Mouse (Mus musculus): ENCODE measurements around the gene Tdp2.

DNA sequence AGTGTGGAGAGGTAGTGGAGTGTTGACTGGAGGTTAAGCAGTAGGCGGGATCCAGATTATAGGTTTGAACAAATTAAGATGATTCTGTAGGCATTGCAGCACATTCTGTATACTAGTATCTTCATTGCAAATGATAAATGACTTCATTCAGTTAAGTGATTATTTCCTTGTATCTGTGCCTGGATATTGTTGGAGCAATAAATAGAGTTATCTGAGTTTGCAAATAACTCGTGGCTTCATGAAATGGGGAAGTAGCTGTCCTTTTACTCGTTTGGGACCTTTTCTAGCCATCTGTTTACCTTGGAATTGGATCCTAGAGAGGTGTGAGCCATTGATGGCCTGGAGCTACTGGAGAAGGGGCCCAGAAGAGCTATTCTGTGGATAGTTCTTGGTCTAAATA is 8.4 kb downstream of the Tdp2 start:
- TF ChIP-seq CTCF (conservative IDR thresholded peaks at IDR 0.05; ENCODE audit: insufficient read depth, insufficient read length, low read depth, low read length) = no peak
- TF ChIP-seq POLR2A (IDR thresholded peaks at IDR 0.05; ENCODE audit: low read depth, low read length) = no peak
